ENCODE assay signal across 13 mouse cellular contexts in genomic region chr14:76431918-76432317, GRCm38 (mm10).
"Had no signal": no experiment of that assay in that cellular context is flagged by ENCODE, and none has a peak within 500 bp of the region (broad histone marks: within the 10 kb centered on the region; RNA-seq: fewer than 3 reads in every experiment).

No protein-coding gene starts in this region.

- DNase-seq: kidney, adult 9 months; kidney, postnatal 25 days; liver, embryonic 13.5 days; lung, adult 2 months; lung, postnatal 14 days; lung, postnatal 4 days; midbrain, embryonic 14.5 days; thymus, adult 2 months; thymus, postnatal 14 days; thymus, postnatal 4 days had no signal

- H3K4me3 ChIP-seq: liver, embryonic 13.5 days had no signal

- H3K4me2 ChIP-seq: liver, embryonic 13.5 days; midbrain, embryonic 11.5 days had no signal

- H3K27ac ChIP-seq: kidney, postnatal 0 days; liver, embryonic 13.5 days; stomach, postnatal 0 days had no signal

- H3K36me3 ChIP-seq: liver, embryonic 13.5 days had no signal

- H3K27me3 ChIP-seq: liver, embryonic 13.5 days had no signal

- H3K4me1 ChIP-seq: liver, embryonic 13.5 days had no signal

- H3K9me3 ChIP-seq: liver, embryonic 13.5 days had no signal

- H3K9ac ChIP-seq: liver, embryonic 13.5 days had no signal
